Mouse (Mus musculus) myocyte (in vitro differentiated cells): ENCODE results near the gene Gm13420.

Experiments
- CEBPB ChIP-seq: IDR thresholded peaks from 2 replicates; pipeline ENCODE4 v1.6.1; 2011; ENCODE audit warnings: mild to moderate bottlenecking, moderate library complexity; ENCODE audit not compliant: poor library complexity, insufficient read depth, severe bottlenecking
- MAX ChIP-seq: IDR thresholded peaks from one replicate; pipeline ENCODE4 v1.6.1; 2011; ENCODE audit warnings: low read depth, mild to moderate bottlenecking, control low read depth
- POLR2A ChIP-seq: IDR thresholded peaks from one replicate; pipeline ENCODE4 v1.6.1; 2011; ENCODE audit warnings: low read depth, mild to moderate bottlenecking, control low read depth, moderate library complexity; ENCODE audit not compliant: insufficient read length
- TCF3 ChIP-seq: IDR thresholded peaks from one replicate; pipeline ENCODE4 v1.6.1; 2011; ENCODE audit warnings: low read depth, control low read depth; ENCODE audit not compliant: insufficient read length

DNA sequence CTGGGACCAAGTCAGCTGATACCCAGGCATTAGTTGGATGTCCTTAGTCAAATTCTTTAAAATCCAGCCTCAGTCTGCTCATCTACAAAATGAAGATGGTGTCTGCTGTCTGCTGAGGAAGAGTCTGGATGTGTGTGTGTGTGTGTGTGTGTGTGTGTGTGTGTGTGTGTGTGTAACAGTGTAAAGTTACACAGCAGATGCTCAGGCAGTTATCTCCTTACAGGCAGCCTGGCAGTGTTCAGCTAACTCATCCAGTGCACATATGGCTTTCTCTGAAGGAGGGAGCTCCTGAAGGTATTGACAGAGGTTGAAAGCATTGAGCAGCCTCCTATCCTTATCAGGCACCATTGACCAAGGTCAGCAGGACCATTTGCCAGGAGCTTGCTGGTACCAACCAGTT lies 50.6 kb downstream of the Gm13420 start:
- TF ChIP-seq MAX (no peak), POLR2A (no peak), CEBPB (no peak), TCF3 (no peak)
